Mouse (Mus musculus) kidney, postnatal 0 days (tissue): Measurements from ENCODE around the gene Rdh11. TPM values are rescaled to one million over a fixed set of nuclear protein-coding genes. Genes with fewer than 3 reads are reported as not detected.

Experiments used
- ATAC-seq: fragments of 200-750 bp; cut with Nextera tagmentation; replicated peaks from 2 replicates; pipeline ENCODE4 v1.8.0; 2017; ENCODE audit warnings: low read depth, moderate number of reproducible peaks, moderate TSS enrichment, moderate library complexity; ENCODE audit not compliant: low FRiP score
- DNase-seq: peaks from one replicate; pipeline ENCODE4 v3.0.0-alpha.2; 2016; ENCODE audit warnings: low spot score
- H3K27ac ChIP-seq: fragments of 300-500 bp; sonication (generic); 2 replicates; pipeline ENCODE4 v1.5.1; 2014; ENCODE audit warnings: mild to moderate bottlenecking
- H3K27me3 ChIP-seq: fragments of 300-500 bp; sonication (generic); 2 replicates; pipeline ENCODE4 v1.6.1; 2014; ENCODE audit warnings: low read length, mixed read lengths; ENCODE audit not compliant: insufficient read depth
- H3K36me3 ChIP-seq: fragments of 300-500 bp; sonication (generic); 2 replicates; pipeline ENCODE4 v1.6.1; 2014; ENCODE audit warnings: low read length, mixed read lengths; ENCODE audit not compliant: insufficient read depth
- H3K4me1 ChIP-seq: fragments of 300-500 bp; sonication (generic); replicated peaks from 2 replicates; pipeline ENCODE4 v1.6.1; 2014; ENCODE audit warnings: antibody characterized with exemption, low read length, mixed read lengths; ENCODE audit not compliant: insufficient read depth
- H3K4me2 ChIP-seq: fragments of 300-500 bp; sonication (generic); 2 replicates; pipeline ENCODE4 v1.6.1; 2014; ENCODE audit warnings: mild to moderate bottlenecking, low read length, moderate library complexity, mixed read lengths
- H3K4me3 ChIP-seq: fragments of 300-500 bp; sonication (generic); replicated peaks from 2 replicates; pipeline ENCODE4 v1.5.1; 2014; ENCODE audit warnings: low read depth, low read length
- H3K9ac ChIP-seq: fragments of 300-500 bp; sonication (generic); 2 replicates; pipeline ENCODE4 v1.6.1; 2014; ENCODE audit warnings: low read depth, low read length
- H3K9me3 ChIP-seq: fragments of 300-500 bp; sonication (generic); replicated peaks from 2 replicates; pipeline ENCODE4 v1.6.1; 2016; ENCODE audit warnings: low read length, inconsistent platforms, mixed read lengths
- CTCF ChIP-seq: IDR thresholded peaks from 2 replicates; pipeline ENCODE4 v1.5.1; 2016; ENCODE audit warnings: antibody characterized with exemption, low read depth, mild to moderate bottlenecking, moderate library complexity
- WGBS: fragments of 180-500 bp; shearing (Covaris S2); extraction: QIAGEN DNeasy Blood & Tissue Kit; methylation state at CpG from one replicate; pipeline ENCODE4 v1.1.7; 2014; 5-methylcytosine and 5-hydroxymethylcytosine counted together
- polyA plus RNA-seq: library from polyadenylated mRNA; unstranded; fragments of >200 nt; fragmentation: Nextera tagmentation; extraction: Ambion mirVana; gene quantifications from 2 replicates; pipeline ENCODE4 v1.2.1, GENCODE M21; 2015

The Rdh11 gene
- polyA plus RNA-seq, 1 experiment from 2014 or later = 21.4 TPM

DNA sequence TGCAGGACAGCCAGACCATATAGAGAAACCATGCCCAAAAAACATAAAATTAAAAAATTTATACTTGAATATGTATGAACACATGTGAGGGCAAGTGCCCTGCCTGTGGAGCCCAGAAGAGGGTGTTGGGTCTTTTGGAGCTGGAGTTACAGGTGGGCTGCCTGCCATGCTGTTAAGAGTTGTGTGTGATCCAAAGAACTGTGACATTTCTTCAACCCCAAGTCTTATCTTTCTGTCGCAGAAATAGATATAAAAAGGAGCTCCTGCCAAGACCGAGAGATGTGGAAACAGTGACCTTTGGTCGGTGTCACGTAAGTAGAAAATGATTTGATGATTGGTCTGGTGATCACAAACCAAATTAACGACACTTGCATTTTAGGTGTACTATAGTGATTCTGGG lies 18.4 kb downstream of the Rdh11 start:
- Histone ChIP-seq H3K9me3 (no peaks in the 10 kb centered on the region), H3K4me1 (peaks cover 6% of the 10 kb centered on the region; the same call in 1 of the 2 replicates), H3K36me3 (peaks cover 14% of the 10 kb centered on the region; the same call in 1 of the 2 replicates), H3K4me2 (no peak overlapping the region), H3K27ac (no peak overlapping the region), H3K9ac (no peak overlapping the region), H3K4me3 (no peak overlapping the region), H3K27me3 (no peaks in the 10 kb centered on the region)
- DNase-seq (no peak), ATAC-seq (no peak)
- TF ChIP-seq CTCF = no peak
- 78% methylated on average over 5 of the region's 5 CpGs for WGBS

DNA sequence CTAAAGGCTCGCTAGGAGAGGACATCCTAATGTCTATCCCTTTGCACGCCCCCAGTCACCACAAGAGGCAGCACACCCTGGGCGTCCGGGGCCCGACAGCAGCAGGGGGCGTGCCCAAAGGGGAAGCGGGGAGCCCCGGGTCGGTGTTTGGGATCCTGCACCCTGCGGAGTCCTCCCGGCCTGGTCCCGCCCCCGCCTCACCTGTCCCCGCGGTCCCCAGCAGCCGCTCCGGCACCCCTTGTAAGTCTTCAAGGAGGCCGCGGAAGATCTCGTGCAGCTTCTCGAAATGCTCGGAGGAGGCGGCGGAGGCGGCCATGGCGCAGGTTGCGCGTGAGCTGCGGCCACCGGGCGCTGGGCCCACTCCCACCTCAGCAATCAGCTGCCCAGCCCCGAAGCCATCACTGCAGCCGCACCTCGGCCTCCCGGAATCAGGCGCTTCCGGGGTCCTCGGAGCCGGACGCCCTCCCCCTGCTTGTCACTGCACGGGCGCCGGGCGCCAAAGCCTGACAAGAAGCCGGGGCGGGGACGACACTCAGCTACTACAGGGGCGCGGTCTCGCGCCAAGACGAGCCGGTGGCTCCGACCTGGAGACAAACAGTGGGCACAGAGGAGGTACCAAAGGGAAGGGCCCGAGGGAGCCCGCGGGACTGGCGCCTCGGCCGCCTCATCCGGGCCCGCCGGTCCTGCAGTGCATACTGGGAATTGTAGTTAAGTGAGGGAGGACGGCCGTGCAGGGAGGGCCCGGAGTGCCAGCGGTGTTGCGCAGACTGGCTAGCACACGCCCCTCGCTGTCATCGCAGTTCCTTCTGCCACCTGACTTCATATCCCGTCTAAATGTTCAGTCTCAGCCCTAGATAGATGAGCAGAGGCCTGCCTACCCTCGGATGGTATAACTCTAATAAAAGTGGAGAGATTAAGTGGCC lies 19.8 kb downstream of the Rdh11 start, which contains the start of gene Vti1b:
Gene Vti1b (minus strand): TSS at position 649 of the 923 bp plus-strand sequence.
- H3K4me3 ChIP-seq = peak within 1 kb of the TSS; percentile 88
- H3K27ac ChIP-seq = peak within 1 kb of the TSS; percentile 94
- peaks cover 6% of the 10 kb centered on the region; the same call in 1 of the 2 replicates for H3K4me1 ChIP-seq
- DNase-seq (peak; percentile 96), ATAC-seq (peak; percentile 96)
- peak within 1 kb of the TSS; percentile 64 for H3K4me2 ChIP-seq
- no peaks in the 10 kb centered on the region for H3K9me3 ChIP-seq
- peak within 1 kb of the TSS; percentile 73 for H3K9ac ChIP-seq
- WGBS = under 1% methylated on average over 73 of the region's 73 CpGs
- no peaks in the 10 kb centered on the region for H3K27me3 ChIP-seq
- TF ChIP-seq CTCF = peak; percentile 73
- H3K36me3 ChIP-seq = peaks cover 9% of the 10 kb centered on the region; the same call in 1 of the 2 replicates

DNA sequence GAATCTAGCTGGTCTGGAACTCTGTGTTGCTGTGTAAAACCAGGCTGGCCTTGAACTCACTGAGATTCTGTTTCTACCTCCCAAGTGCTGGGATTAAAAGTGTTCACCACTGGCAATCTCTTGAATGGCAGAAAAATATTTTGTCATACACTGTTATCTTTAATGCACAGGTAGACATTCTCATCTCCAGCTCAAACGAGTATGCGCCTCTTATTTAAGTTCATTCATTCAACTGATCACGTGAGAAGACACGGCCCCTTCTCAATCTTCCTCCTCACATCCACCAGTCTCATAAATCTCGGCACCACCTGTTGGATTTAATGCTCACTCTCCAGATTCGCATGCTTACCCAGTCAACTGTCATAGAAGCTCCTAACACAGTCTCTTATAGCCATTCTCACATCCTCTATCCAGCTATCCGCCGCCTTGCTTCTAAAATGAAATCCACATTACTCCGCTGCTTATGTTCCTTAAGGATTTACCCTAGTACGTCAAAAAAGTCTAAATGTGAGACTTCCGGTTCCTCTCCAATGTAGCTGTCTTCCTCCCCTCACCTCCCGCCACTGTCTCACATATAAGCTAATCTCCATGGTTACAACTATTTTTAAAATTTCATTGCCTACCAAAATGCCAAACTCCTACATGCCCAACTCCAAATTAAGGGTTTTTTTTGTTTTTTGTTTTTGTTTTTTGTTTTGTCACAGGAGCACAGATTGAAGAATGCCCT lies 20.7 kb downstream of the Rdh11 start:
- Histone ChIP-seq H3K9me3 (no peaks in the 10 kb centered on the region), H3K9ac (peak overlapping the region; percentile 73), H3K4me2 (peak overlapping the region; percentile 64), H3K27ac (no peak overlapping the region), H3K4me3 (peak overlapping the region; percentile 88), H3K4me1 (peaks cover 6% of the 10 kb centered on the region; the same call in 1 of the 2 replicates), H3K36me3 (peaks cover 11% of the 10 kb centered on the region; the same call in 1 of the 2 replicates), H3K27me3 (no peaks in the 10 kb centered on the region)
- TF ChIP-seq CTCF = no peak
- WGBS = 22% methylated on average over 12 of the region's 12 CpGs
- ATAC-seq (no peak), DNase-seq (no peak)

DNA sequence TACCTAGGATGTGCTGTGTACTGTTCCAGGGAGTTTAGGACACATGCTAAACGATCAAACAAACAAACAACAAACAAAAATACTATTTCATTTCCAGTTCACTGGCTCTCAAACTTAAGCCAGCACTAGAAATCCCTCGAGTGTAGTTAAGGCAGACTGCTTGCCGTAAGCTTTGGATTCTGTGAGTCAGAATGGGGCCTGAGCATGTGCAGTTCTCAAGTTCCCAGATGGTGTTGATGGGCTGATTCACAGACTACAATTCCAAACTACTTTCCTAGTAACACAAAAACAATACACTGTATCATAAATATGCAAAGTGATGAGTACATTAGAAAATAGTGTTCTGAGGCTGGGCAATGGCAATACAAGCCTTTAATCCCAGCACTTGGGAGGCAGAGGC lies 21.7 kb downstream of the Rdh11 start:
- TF ChIP-seq CTCF = no peak
- WGBS = 74% methylated on average over 3 of the region's 3 CpGs
- no peak overlapping the region for H3K9ac ChIP-seq

DNA sequence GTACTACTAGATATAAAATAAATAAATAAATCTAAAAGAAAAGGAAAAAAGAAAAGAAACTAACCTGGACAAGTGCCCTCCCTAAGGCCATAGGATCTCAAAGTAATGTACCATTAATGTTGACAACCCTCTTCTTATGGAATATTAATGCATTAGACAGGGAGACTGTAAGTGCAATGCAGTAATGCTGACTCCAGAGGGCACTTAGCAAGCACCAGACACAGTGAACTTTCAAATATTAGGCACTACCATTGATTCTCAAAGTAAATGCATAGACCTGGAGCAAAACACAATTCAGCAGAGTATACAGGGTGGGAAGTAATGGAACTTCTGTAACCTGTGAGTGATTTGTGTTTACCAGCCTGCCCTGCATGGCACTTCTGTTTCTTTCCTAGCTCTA lies 22.9 kb downstream of the Rdh11 start:
- DNase-seq = no peak
- Histone ChIP-seq H3K36me3 (peaks cover 12% of the 10 kb centered on the region; the same call in 1 of the 2 replicates), H3K27ac (no peak overlapping the region), H3K4me3 (no peak overlapping the region), H3K9me3 (no peaks in the 10 kb centered on the region), H3K4me1 (peaks cover 6% of the 10 kb centered on the region; the same call in 1 of the 2 replicates), H3K9ac (no peak overlapping the region), H3K4me2 (no peak overlapping the region), H3K27me3 (no peaks in the 10 kb centered on the region)
- peak; percentile 43 for TF ChIP-seq CTCF
- no peak for ATAC-seq

More for the DNA sequence above, 21.7 kb downstream of the Rdh11 start:
- H3K4me3 ChIP-seq = no peak overlapping the region
- H3K27ac ChIP-seq = no peak overlapping the region
- peaks cover 6% of the 10 kb centered on the region; the same call in 1 of the 2 replicates for H3K4me1 ChIP-seq
- no peak for ATAC-seq
- H3K27me3 ChIP-seq = no peaks in the 10 kb centered on the region
- H3K4me2 ChIP-seq = no peak overlapping the region
- H3K36me3 ChIP-seq = peaks cover 6% of the 10 kb centered on the region; the same call in 1 of the 2 replicates
- H3K9me3 ChIP-seq = no peaks in the 10 kb centered on the region
- no peak for DNase-seq

DNA sequence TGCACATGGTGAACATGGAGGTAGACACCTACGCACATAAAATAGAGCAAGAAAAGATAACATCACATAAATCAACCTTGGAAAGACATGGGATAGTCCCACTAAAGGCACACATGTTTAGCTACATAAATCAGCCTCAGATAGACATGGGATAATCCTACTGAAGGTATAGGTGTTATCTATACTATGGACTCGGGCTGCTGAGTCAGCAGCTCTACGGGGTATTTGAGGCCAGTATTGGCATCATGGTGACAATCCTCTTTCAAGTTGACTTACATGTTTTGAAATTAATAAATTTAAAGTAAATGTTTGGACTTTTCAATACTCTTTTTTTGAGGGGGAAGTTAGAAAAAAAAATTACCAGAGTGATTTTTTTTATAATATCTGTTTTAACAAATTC lies 29.2 kb downstream of the Rdh11 start:
- Histone ChIP-seq H3K9ac (no peak overlapping the region), H3K4me3 (no peak overlapping the region), H3K9me3 (no peaks in the 10 kb centered on the region), H3K4me2 (no peak overlapping the region), H3K27me3 (no peaks in the 10 kb centered on the region), H3K4me1 (no peaks in the 10 kb centered on the region), H3K27ac (no peak overlapping the region), H3K36me3 (peaks cover 44% of the 10 kb centered on the region)
- DNase-seq (no peak), ATAC-seq (no peak)
- 88% methylated on average over 3 of the region's 3 CpGs for WGBS
- TF ChIP-seq CTCF = no peak
